Mouse (Mus musculus): ENCODE measurements around the gene Gm27021.

Gene Gm27021

GRCm38 (mm10) chr8:120641245-120641644, 26.6 kb downstream of the Gm27021 start:
- no peak for DNase-seq (ENCODE audit: low read depth, low spot score)

- DNase-seq (ENCODE audit: low read depth, low spot score), result peak; percentile 14
Observed at GRCm38 (mm10) chr8:120634329-120634839, 33.5 kb downstream of the Gm27021 start.

- no peak for DNase-seq (ENCODE audit: low read depth, low spot score)
Observed at GRCm38 (mm10) chr8:120633665-120634271, 34.1 kb downstream of the Gm27021 start.

DNA sequence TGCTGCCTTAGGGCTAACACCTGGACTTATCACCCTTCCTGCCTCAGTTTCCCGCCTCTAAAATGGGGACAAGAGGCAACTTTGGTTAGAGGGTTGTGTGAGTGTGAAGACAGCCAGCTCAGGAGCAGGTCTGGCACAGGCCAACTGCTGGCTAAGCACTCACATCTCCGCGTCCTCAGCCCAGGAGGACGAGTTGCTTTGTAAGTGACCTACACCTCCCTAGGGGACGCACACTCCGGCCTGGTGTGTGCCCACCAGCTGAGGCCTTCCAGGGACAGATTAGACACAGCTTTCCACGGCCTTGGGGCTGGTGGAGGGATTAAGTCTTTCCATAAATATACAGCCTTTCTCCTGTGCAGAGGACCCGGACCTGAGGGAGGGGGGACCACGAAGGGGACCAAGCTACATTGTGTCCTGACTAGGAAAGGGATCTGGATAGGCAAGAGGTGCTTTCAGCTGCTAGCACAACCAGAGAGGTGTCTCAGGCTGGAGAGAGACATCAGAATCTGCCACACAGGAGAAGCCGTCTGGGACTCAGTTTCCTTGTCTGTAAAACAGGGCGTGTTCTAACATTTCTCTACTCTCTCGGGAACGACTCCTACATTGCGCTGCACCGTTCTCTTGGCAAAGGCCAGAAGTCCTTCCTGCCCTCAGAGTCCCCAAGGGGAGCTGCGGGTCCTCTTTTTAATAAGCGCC, 34.8 kb downstream of the Gm27021 start:
- no peak for DNase-seq (ENCODE audit: low read depth, low spot score)

DNA sequence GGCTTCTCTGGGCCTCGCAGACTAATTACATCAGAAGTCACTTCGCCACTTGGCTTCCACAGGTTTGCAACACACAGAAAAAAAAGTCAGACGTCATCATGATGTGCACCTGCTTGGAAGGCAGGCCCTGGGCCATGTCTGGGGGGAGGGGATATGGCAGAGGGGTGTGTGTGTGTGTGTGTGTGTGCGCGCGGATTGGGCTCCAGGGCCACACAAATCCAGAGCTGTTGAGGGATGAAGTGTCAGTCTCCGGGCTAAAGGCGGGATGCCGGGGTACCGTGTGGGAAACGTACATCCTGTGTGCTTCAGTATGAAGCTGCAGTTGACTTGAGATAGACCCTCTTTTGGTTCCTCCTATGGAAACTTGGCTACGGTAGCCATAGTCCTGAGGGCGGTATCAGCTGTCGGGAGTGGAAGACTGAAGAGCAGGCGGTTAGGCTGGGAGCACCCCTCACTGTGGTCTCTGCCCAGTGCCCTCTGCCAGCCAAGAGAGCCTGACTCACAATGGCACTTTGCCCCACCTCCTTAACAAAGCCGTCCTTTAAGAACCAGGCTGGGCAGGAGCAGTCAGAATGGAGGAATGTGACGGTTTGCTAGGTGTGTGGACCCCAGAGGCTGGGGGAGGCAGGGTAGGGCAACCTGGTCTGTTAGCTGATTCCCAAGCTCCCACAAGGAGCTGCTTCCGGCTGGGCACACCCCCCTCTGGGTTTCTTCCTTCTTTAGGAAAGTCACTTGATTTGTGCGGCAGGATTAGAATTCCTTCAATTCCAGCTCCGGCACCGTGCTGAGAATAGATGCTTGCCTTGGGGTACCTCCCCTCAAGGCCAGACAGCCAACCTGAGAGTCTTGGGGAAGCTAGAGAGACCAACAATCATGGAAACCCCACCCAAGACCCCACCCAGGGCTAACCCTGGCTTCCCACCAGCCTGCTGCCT, 36.2 kb downstream of the Gm27021 start:
- DNase-seq (ENCODE audit: low read depth, low spot score), result no peak

DNA sequence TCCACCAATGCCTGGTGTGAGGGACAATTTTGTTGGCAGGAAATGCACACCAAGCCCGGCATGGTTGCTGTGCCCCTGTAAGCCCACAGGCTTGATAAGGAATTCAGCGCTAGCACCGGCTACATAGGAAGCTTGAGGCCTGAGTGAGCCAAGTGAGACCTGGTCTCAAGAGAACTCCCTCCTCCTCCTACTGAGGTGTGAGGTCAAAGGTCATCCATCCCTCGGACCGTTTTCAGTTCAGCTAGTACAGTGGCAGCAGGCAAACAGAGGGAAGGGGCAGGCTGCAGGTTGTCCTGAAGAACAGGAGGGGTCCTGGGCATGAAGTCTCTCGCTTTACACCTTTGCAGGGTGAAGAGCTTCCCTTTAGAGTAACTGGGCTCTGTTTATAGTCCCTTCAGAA, 37.0 kb downstream of the Gm27021 start:
- no peak for DNase-seq (ENCODE audit: low read depth, low spot score)

DNA sequence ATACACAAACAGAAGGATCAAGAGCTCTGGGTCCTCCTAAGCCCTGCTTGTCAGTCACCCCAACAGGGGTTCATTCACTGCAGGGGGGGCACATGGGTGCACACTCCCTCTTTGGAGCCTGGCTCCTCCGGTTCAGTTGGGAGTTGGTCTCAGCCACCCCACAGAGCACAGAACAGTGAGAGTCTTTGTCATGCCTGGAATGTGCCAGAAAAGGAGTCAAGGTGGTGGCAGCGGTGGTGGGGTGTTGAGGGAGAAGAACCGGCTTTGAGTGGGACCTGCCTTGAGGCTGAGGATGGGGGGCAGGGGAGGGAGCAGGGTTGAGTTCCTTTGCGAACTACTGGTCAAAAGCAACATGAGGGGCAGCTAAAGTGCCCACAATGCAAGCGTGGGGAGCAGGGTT, 37.8 kb downstream of the Gm27021 start:
- DNase-seq (ENCODE audit: low read depth, low spot score), result no peak

GRCm38 (mm10) chr8:120627298-120627697, 40.6 kb downstream of the Gm27021 start:
- DNase-seq (ENCODE audit: low read depth, low spot score), result no peak

GRCm38 (mm10) chr8:120626461-120626860, 41.4 kb downstream of the Gm27021 start:
- DNase-seq (ENCODE audit: low read depth, low spot score), result no peak

GRCm38 (mm10) chr8:120623608-120624007, 44.3 kb downstream of the Gm27021 start:
- no peak for DNase-seq (ENCODE audit: low read depth, low spot score)

DNA sequence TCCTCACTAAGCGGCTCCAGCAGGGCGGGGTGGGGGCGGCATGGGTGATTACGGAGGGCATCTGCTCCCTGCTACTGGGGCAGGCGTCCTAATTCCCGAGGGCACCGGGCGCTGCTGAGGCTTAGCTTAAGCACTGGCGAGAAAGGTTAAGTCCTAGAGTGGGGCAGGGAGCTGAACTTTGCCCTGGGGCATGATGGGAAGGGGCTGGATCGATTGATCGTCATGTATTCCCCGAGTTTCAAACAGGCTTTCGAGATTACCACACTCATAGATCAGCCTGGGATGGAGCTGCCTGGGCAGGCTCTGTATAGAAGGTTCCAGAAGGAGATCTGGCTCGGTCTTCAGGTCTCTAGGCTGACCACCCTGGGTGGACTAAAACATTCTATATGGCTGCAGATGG, 45.7 kb downstream of the Gm27021 start:
- no peak for DNase-seq (ENCODE audit: low read depth, low spot score)

DNA sequence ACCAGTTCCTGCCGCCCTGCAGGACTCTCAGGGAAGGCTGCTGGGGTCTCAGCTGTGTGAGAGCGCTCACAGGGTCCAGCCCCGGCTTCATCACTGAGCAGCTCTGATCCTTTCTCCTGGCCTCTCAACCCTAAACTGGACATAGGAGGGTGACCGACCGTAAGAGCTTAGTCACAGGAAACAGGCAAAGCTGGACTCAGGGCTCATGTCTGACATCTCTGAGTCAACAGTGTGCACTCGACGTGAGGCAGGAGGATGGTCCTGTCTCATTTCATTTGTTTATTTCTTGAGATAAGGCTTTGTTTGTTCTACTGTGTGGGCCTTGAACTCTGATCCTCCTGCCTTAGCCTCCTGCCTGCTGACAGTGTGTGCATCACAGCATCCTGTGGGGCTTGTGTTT, 47.4 kb downstream of the Gm27021 start:
- peak; percentile 32 for DNase-seq (ENCODE audit: low read depth, low spot score)

DNA sequence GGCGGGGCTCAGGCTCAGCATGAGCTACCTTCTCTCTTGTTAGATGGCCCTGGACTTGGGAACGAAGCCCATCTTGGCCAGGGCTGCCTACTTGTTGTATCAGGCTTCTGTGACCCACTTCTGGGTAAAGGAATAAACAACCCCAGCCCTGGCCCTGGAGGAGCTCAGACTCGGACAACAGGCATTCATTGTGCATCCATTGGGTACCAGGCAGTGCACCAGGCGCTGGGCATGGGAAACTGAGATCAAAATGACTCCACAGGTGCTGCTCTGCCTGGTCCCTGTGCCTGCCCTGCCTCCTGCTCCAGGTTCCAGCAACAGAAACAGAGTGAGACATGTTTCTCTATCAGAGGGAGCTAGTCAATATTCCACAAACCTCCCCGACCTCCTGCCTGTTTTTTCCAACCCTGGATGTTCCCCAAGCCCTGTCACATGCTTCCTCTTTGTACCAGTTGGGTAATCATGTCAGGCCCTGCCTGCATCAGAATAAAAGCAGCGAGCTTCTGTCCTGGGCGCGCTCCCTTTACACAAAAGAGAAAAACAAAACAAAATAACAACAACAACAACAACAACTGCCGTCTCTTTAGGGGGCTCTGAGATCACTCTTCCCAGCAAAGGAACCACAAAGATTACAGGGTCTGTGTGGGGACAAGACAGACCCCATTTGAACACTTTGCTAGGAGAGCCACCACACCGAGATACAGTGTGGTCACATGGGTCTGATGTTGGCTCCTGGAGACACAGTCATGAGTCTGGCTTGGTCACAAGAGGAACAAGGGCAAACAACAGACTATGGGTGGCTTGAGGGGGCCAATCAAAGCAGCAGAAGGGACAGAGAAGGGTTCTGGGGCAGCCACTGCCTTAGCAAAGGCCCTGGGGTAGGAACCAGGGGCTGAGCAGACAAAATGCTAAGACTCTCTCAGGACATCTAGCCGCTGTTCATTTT, 48.4 kb downstream of the Gm27021 start:
- no peak for DNase-seq (ENCODE audit: low read depth, low spot score)

DNA sequence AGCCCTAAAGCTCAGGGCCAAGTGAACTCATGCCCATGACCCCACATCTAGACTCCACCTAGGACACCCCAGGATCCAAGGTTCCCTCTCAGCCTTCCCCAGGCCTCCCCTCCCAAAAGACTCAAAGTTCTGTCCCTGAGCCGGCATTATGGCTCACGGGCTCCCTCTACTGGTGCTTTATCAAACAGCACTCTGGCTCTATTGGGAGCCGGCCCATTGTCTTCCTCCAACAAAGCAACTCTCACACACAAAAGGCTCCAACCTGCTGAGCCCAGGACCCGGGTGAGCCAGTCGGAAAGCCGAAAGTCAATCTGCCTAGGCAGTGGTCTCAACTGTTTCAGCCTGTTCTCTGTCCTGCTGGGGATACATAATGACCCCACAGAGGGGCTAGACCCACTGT, 49.8 kb downstream of the Gm27021 start:
- DNase-seq (ENCODE audit: low read depth, low spot score), result peak; percentile 78

DNA sequence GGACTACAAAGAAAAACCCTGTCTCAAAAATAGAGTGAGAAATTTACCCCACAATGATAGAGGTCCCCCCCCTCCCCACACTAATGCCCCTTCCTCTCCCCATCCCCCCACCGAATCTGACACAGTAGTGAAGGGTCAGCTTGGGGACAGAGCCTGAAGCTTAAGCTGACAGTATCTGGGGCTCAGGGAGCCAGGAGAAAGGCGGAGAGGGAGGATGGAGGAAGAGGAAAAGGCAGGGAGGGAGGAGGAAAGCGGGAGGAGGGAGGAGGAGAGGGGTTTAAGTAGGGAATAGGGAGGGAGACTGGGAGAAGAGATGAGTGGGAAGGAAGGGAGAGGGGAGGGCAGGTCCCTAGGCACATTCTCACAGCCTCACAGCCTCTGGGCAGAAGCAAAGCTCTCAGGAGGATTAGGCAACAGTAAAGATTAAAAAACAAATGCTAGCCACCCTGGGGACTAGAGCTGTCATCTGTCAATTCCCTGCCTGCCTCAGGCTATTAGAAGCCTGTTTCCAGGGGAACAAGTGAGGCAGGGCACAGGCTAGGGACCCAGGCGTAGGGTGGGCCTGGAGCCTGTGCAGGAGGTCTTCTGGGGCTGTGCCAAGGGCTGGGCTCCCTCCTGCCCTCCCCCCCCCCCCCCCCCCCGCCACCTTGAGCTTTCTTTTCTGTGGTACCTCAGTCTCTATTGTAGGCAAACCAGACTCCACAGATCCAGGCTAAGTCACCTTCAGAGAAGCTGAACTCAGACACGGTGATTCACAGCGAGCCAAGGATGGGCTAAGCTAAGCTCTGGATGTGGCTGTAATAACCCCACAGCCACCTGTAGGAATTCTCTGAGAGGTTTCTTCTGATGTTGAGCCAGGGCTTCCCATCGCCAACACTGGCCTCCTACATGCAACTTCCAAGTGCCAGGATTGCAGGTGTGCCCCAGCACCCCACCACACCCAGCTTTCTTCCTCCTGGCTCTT, 50.9 kb downstream of the Gm27021 start:
- DNase-seq (ENCODE audit: low read depth, low spot score), result peak; percentile 54

- no peak for DNase-seq (ENCODE audit: low read depth, low spot score)
Observed at GRCm38 (mm10) chr8:120614491-120614890, 53.4 kb downstream of the Gm27021 start.

DNA sequence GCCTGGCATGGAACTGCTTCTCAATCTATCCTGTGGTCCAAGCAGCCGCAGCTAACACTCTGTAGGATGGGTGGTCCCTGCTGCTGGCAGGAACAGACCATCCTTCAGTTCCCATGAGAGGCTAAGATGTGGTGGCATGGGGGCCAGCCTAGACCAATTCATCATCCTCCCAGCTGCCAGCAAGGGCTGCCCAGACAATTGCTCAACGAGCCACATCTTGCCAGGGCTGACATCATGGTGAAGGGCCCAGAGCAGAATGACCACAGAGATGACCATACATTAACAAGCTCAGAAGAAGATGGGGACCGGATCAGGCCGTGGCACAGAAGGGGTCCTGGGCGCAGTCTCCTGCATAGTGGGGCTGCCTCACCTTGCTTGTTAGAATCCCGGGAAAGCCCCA, 57.1 kb downstream of the Gm27021 start:
- peak; percentile 24 for DNase-seq (ENCODE audit: low read depth, low spot score)

- DNase-seq (ENCODE audit: low read depth, low spot score), result peak; percentile 80
Observed at GRCm38 (mm10) chr8:120607885-120608284, 60.0 kb downstream of the Gm27021 start.

- DNase-seq (ENCODE audit: low read depth, low spot score), result no peak
Observed at GRCm38 (mm10) chr8:120607460-120607859, 60.4 kb downstream of the Gm27021 start.

DNA sequence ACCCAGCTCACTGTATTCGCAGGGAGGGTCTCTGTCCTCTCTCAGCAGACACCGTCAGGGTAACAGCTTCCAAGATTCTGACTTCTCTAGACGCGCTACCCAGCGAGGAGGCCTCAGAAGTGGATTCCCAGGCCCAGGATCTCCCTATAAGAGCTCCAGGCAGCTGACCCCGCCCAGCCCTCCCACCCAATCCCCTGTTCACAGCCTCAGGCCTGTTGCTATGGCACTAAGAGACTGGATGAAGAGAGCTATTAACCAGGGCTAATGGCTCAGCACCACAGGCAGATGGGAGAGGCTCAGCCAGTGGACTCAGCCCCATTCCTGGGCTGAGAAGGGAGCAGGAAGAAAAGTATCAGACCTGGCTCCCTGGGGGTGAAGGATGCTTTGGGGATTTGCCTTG, 65.2 kb downstream of the Gm27021 start:
- no peak for DNase-seq (ENCODE audit: low read depth, low spot score)
